Mouse (Mus musculus) liver, embryonic 15.5 days (tissue): ENCODE results near the gene Megf8. TPM values are rescaled to one million over a fixed set of nuclear protein-coding genes. Genes with fewer than 3 reads are reported as not detected.

ENCODE experiments used
- ATAC-seq: fragments of 200-750 bp; cut with Nextera tagmentation; 2 replicates; pipeline ENCODE4 v1.8.0; 2017; ENCODE audit warnings: moderate number of reproducible peaks, mild to moderate bottlenecking, moderate library complexity; ENCODE audit not compliant: insufficient read depth
- H3K27ac ChIP-seq: fragments of 300-500 bp; sonication (generic); replicated peaks from 2 replicates; pipeline ENCODE4 v1.5.1; 2015; ENCODE audit warnings: mild to moderate bottlenecking, inconsistent platforms
- H3K27me3 ChIP-seq: fragments of 300-500 bp; sonication (generic); 2 replicates; pipeline ENCODE4 v1.6.1; 2015; ENCODE audit warnings: mild to moderate bottlenecking, inconsistent platforms
- H3K36me3 ChIP-seq: fragments of 300-500 bp; sonication (generic); replicated peaks from 2 replicates; pipeline ENCODE4 v1.6.1; 2015; ENCODE audit warnings: moderate library complexity, mild to moderate bottlenecking, inconsistent platforms
- H3K4me1 ChIP-seq: fragments of 300-500 bp; sonication (generic); replicated peaks from 2 replicates; pipeline ENCODE4 v1.6.1; 2015; ENCODE audit warnings: inconsistent platforms
- H3K4me2 ChIP-seq: fragments of 300-500 bp; sonication (generic); 2 replicates; pipeline ENCODE4 v1.6.1; 2015; ENCODE audit warnings: moderate library complexity, mild to moderate bottlenecking, inconsistent platforms
- H3K4me3 ChIP-seq: fragments of 300-500 bp; sonication (generic); replicated peaks from 2 replicates; pipeline ENCODE4 v1.5.1; 2015; ENCODE audit warnings: mild to moderate bottlenecking, inconsistent platforms
- H3K9ac ChIP-seq: fragments of 300-500 bp; sonication (generic); 2 replicates; pipeline ENCODE4 v1.6.1; 2015; ENCODE audit warnings: moderate library complexity, mild to moderate bottlenecking, inconsistent platforms
- H3K9me3 ChIP-seq: fragments of 300-500 bp; sonication (generic); replicated peaks from 2 replicates; pipeline ENCODE4 v1.6.1; 2016; ENCODE audit warnings: inconsistent platforms
- WGBS: fragments of 180-500 bp; shearing (Covaris S2); methylation state at CpG from one replicate; pipeline ENCODE4 v1.1.7; 2015; ENCODE audit warnings: mixed read lengths; ENCODE audit not compliant: insufficient replicate concordance; 5-methylcytosine and 5-hydroxymethylcytosine counted together
- polyA plus RNA-seq: library from polyadenylated mRNA; unstranded; fragments of >200 nt; fragmentation: Nextera tagmentation; extraction: Ambion mirVana; gene quantifications from 2 replicates; pipeline ENCODE4 v1.2.1, GENCODE M21; 2015

Megf8 gene
- polyA plus RNA-seq, 1 experiment from 2014 or later: 0.79 TPM

- Histone ChIP-seq H3K27me3 (peaks cover 15% of the 10 kb centered on the region), H3K4me3 (peak overlapping the region; percentile 48), H3K27ac (no peak overlapping the region), H3K9me3 (no peaks in the 10 kb centered on the region), H3K36me3 (peaks cover 20% of the 10 kb centered on the region; the same call in 1 of the 2 replicates), H3K9ac (peak overlapping the region; percentile 45), H3K4me2 (peak overlapping the region; percentile 82), H3K4me1 (peaks cover 36% of the 10 kb centered on the region)
- ATAC-seq: peak; percentile 32
- 2% methylated on average over 42 of the region's 42 CpGs for WGBS
Observed at GRCm38 (mm10) chr7:25379551-25380351, 62.8 kb downstream of the Megf8 start.

- WGBS: 38% methylated on average over 18 of the region's 18 CpGs
- Histone ChIP-seq H3K27me3 (peaks cover 8% of the 10 kb centered on the region), H3K4me1 (peaks cover 42% of the 10 kb centered on the region), H3K27ac (no peak overlapping the region), H3K9ac (no peak overlapping the region), H3K4me2 (peak overlapping the region; percentile 82), H3K36me3 (peaks cover 20% of the 10 kb centered on the region; the same call in 1 of the 2 replicates), H3K9me3 (no peaks in the 10 kb centered on the region), H3K4me3 (peak overlapping the region; percentile 48; the same call in 1 of the 2 replicates)
- ATAC-seq: peak; percentile 41; the same call in 1 of the 2 replicates
Observed at GRCm38 (mm10) chr7:25380392-25381283, 63.7 kb downstream of the Megf8 start.

GRCm38 (mm10) chr7:25381284-25381680 is 64.3 kb downstream of the Megf8 start:
- ATAC-seq: no peak
- peaks cover 47% of the 10 kb centered on the region for H3K4me1 ChIP-seq
- 60% methylated on average over 3 of the region's 3 CpGs for WGBS

GRCm38 (mm10) chr7:25382541-25382940 is 65.6 kb downstream of the Megf8 start:
- Histone ChIP-seq H3K4me3 (no peak overlapping the region), H3K4me1 (peaks cover 52% of the 10 kb centered on the region), H3K27ac (no peak overlapping the region)

More at GRCm38 (mm10) chr7:25381284-25381680, 64.3 kb downstream of the Megf8 start:
- no peak overlapping the region for H3K4me3 ChIP-seq
- H3K36me3 ChIP-seq: peaks cover 20% of the 10 kb centered on the region; the same call in 1 of the 2 replicates
- H3K27me3 ChIP-seq: peaks cover 8% of the 10 kb centered on the region
- H3K9me3 ChIP-seq: no peaks in the 10 kb centered on the region
- H3K27ac ChIP-seq: no peak overlapping the region
- no peak overlapping the region for H3K4me2 ChIP-seq
- no peak overlapping the region for H3K9ac ChIP-seq

GRCm38 (mm10) chr7:25383385-25383784 is 66.4 kb downstream of the Megf8 start:
- WGBS: 71% methylated on average over 7 of the region's 7 CpGs
- Histone ChIP-seq H3K9ac (no peak overlapping the region), H3K4me2 (no peak overlapping the region), H3K27me3 (no peaks in the 10 kb centered on the region), H3K9me3 (no peaks in the 10 kb centered on the region), H3K4me3 (no peak overlapping the region), H3K27ac (no peak overlapping the region), H3K4me1 (peaks cover 60% of the 10 kb centered on the region), H3K36me3 (peaks cover 29% of the 10 kb centered on the region)
- ATAC-seq: no peak

More at GRCm38 (mm10) chr7:25382541-25382940, 65.6 kb downstream of the Megf8 start:
- ATAC-seq: no peak
- Histone ChIP-seq H3K36me3 (peaks cover 22% of the 10 kb centered on the region), H3K4me2 (no peak overlapping the region), H3K9me3 (no peaks in the 10 kb centered on the region), H3K27me3 (no peaks in the 10 kb centered on the region), H3K9ac (no peak overlapping the region)

GRCm38 (mm10) chr7:25383891-25384290 is 66.9 kb downstream of the Megf8 start:
- Histone ChIP-seq H3K4me3 (no peak overlapping the region), H3K4me2 (no peak overlapping the region), H3K4me1 (peaks cover 64% of the 10 kb centered on the region), H3K9ac (no peak overlapping the region), H3K9me3 (no peaks in the 10 kb centered on the region), H3K27me3 (no peaks in the 10 kb centered on the region), H3K36me3 (peaks cover 30% of the 10 kb centered on the region), H3K27ac (no peak overlapping the region)
- no peak for ATAC-seq
- WGBS: 61% methylated on average over 4 of the region's 4 CpGs

GRCm38 (mm10) chr7:25384318-25384717 is 67.4 kb downstream of the Megf8 start:
- 68% methylated on average over 13 of the region's 13 CpGs for WGBS
- no peak for ATAC-seq
- Histone ChIP-seq H3K4me3 (no peak overlapping the region), H3K4me1 (peaks cover 65% of the 10 kb centered on the region), H3K36me3 (peaks cover 30% of the 10 kb centered on the region), H3K4me2 (no peak overlapping the region), H3K9ac (no peak overlapping the region), H3K9me3 (no peaks in the 10 kb centered on the region), H3K27me3 (no peaks in the 10 kb centered on the region), H3K27ac (no peak overlapping the region)

GRCm38 (mm10) chr7:25384818-25385217 is 67.9 kb downstream of the Megf8 start:
- peaks cover 65% of the 10 kb centered on the region for H3K4me1 ChIP-seq
- H3K27me3 ChIP-seq: no peaks in the 10 kb centered on the region
- H3K36me3 ChIP-seq: peaks cover 30% of the 10 kb centered on the region
- no peak overlapping the region for H3K4me3 ChIP-seq
- no peak overlapping the region for H3K9ac ChIP-seq
- H3K27ac ChIP-seq: no peak overlapping the region
- no peak overlapping the region for H3K4me2 ChIP-seq
- no peaks in the 10 kb centered on the region for H3K9me3 ChIP-seq
- ATAC-seq: no peak
- WGBS: 40% methylated on average over 9 of the region's 9 CpGs

- H3K27me3 ChIP-seq: no peaks in the 10 kb centered on the region
- no peak for ATAC-seq
- H3K36me3 ChIP-seq: peaks cover 30% of the 10 kb centered on the region
- H3K27ac ChIP-seq: peak overlapping the region; percentile 70
- 80% methylated on average over 12 of the region's 12 CpGs for WGBS
- no peak overlapping the region for H3K4me2 ChIP-seq
- peaks cover 65% of the 10 kb centered on the region for H3K4me1 ChIP-seq
- no peaks in the 10 kb centered on the region for H3K9me3 ChIP-seq
- no peak overlapping the region for H3K4me3 ChIP-seq
- no peak overlapping the region for H3K9ac ChIP-seq
Observed at GRCm38 (mm10) chr7:25385259-25385658, 68.3 kb downstream of the Megf8 start.

- H3K9me3 ChIP-seq: no peaks in the 10 kb centered on the region
- H3K4me1 ChIP-seq: peaks cover 65% of the 10 kb centered on the region
- 24% methylated on average over 12 of the region's 12 CpGs for WGBS
- peaks cover 30% of the 10 kb centered on the region for H3K36me3 ChIP-seq
- H3K27me3 ChIP-seq: no peaks in the 10 kb centered on the region
- ATAC-seq: no peak
- H3K9ac ChIP-seq: peak overlapping the region; percentile 16
- H3K27ac ChIP-seq: peak overlapping the region; percentile 70
- peak overlapping the region; percentile 35 for H3K4me2 ChIP-seq
- H3K4me3 ChIP-seq: peak overlapping the region; percentile 6; the same call in 1 of the 2 replicates
Observed at GRCm38 (mm10) chr7:25385850-25386555, 69.0 kb downstream of the Megf8 start.
